ENCODE assay signal across 10 mouse cellular contexts in genomic region chr11:36203896-36204295, GRCm38 (mm10).
"Had no signal": no experiment of that assay in that cellular context is flagged by ENCODE, and none has a peak within 500 bp of the region (broad histone marks: within the 10 kb centered on the region; RNA-seq: fewer than 3 reads in every experiment).

No protein-coding gene starts in this region.

- H3K4me1 ChIP-seq: limb, embryonic 13.5 days; neural tube, embryonic 13.5 days; stomach, embryonic 15.5 days had no signal

- H3K9ac ChIP-seq: limb, embryonic 13.5 days; liver, embryonic 14.5 days; neural tube, embryonic 13.5 days; stomach, embryonic 15.5 days had no signal

- DNase-seq: kidney, adult 18-20 months; kidney, postnatal 10 days; kidney, postnatal 4 days; lung, adult 18-20 months; right cerebral cortex, postnatal 14 days; thymus, postnatal 36 days had no signal

- H3K36me3 ChIP-seq: limb, embryonic 13.5 days; stomach, embryonic 15.5 days had no signal

- H3K4me2 ChIP-seq: limb, embryonic 13.5 days; neural tube, embryonic 13.5 days; stomach, embryonic 15.5 days had no signal

- H3K9me3 ChIP-seq: limb, embryonic 13.5 days; neural tube, embryonic 13.5 days; stomach, embryonic 15.5 days had no signal

- H3K27ac ChIP-seq: limb, embryonic 13.5 days; liver, embryonic 14.5 days; neural tube, embryonic 13.5 days; stomach, embryonic 15.5 days had no signal

- H3K27me3 ChIP-seq: neural tube, embryonic 13.5 days; stomach, embryonic 15.5 days had no signal

- H3K4me3 ChIP-seq: limb, embryonic 13.5 days; neural tube, embryonic 13.5 days; stomach, embryonic 15.5 days had no signal
